Mouse (Mus musculus): ENCODE results near the gene Nagpa. TPM values are rescaled to one million over a fixed set of nuclear protein-coding genes. Genes with fewer than 3 reads are reported as not detected.

The Nagpa gene
- polyA plus RNA-seq, 1 experiment = 41.7 TPM

DNA sequence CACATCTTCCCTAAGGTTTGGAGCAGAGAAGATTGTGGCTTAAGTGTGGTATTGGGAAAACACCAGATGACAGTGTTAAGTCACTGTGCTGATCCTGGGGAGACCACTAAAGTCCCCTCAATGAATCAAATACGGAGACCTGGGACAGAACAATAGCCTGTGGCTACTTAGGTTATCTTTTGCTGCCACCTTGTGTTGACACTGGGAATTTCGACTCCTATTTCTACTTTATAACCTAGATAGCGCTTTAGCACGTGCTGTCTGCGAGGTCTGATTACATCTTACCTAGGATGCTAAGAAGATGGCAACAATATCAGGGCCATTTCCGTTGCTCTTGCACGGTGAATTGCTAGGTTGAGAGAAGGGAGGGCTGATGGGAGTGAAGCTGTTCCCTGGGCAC, 58.2 kb downstream of the Nagpa start:
- peak; percentile 56 to 63 for DNase-seq (ENCODE audit: low read depth in 1 of 2, low spot score in 2 of 2)
- no peak overlapping the region for H3K4me3 ChIP-seq (ENCODE audit: extremely low read depth, insufficient read depth, insufficient read length)
- TF ChIP-seq POLR2A (IDR thresholded peaks at IDR 0.05; ENCODE audit: low read depth, low read length) = no peak
- peak; percentile 23; the same call in 1 of the 2 replicates for TF ChIP-seq CTCF (IDR thresholded peaks at IDR 0.05; ENCODE audit: extremely low read depth, insufficient read depth, insufficient read length, insufficient replicate concordance)
- H3K27me3 ChIP-seq (ENCODE audit: control insufficient read depth, insufficient read depth, low read length) = no peaks in the 10 kb centered on the region
- H3K36me3 ChIP-seq (ENCODE audit: control insufficient read depth, insufficient read depth, low read length) = no peaks in the 10 kb centered on the region
- 2% methylated on average over 7 of the region's 7 CpGs for WGBS
- no peak overlapping the region for H3K27ac ChIP-seq (ENCODE audit: insufficient read depth, low read length)
- H3K4me1 ChIP-seq (ENCODE audit: control insufficient read depth, insufficient read depth, insufficient read length) = 0 out of 2 replicates have a peak, but pooled peaks cover 3% of the 10 kb centered on the region

Other genes starting within 250 kb of the Nagpa start
- gene Anks3, start 239.8 kb downstream of the Nagpa start, polyA plus RNA-seq (2012; rRNA removed) = 51.5 and 56.3 TPM in 2 replicates
- gene Sept12, start 206.2 kb downstream of the Nagpa start, polyA plus RNA-seq (2012; rRNA removed) = not detected in 2 replicates
- gene Smim22, start 196.7 kb downstream of the Nagpa start, polyA plus RNA-seq (2012; rRNA removed) = 1.4 and 1.8 TPM in 2 replicates
- gene Rogdi, start 190.5 kb downstream of the Nagpa start, polyA plus RNA-seq (2012; rRNA removed) = 229 and 300 TPM in 2 replicates
- 43.9 and 45.5 TPM in 2 replicates for gene Glyr1, start 154.1 kb downstream of the Nagpa start, polyA plus RNA-seq (2012; rRNA removed)
- gene Ubn1, start 154.0 kb downstream of the Nagpa start, polyA plus RNA-seq (2012; rRNA removed) = 31.2 and 40.3 TPM in 2 replicates
- 0.75 and 0.88 TPM in 2 replicates for gene Ppl, start 71.6 kb downstream of the Nagpa start, polyA plus RNA-seq (2012; rRNA removed)
- gene Sec14l5, start 56.9 kb downstream of the Nagpa start, polyA plus RNA-seq (2012; rRNA removed) = 0.53 and 0.55 TPM in 2 replicates
- 39.9 and 44.4 TPM in 2 replicates for gene AU021092, start 18.3 kb upstream of the Nagpa start, polyA plus RNA-seq (2012; rRNA removed)
- gene Alg1, start 29.6 kb upstream of the Nagpa start, polyA plus RNA-seq (2012; rRNA removed) = 42.1 and 45.4 TPM in 2 replicates
- gene Eef2kmt, start 52.0 kb upstream of the Nagpa start, polyA plus RNA-seq (2012; rRNA removed) = 35.4 and 46.6 TPM in 2 replicates